Mouse (Mus musculus): ENCODE results near the gene Avil. TPM values are rescaled to one million over a fixed set of nuclear protein-coding genes. Genes with fewer than 3 reads are reported as not detected.

Avil gene
- polyA plus RNA-seq, 1 experiment = 2.4 TPM

DNA sequence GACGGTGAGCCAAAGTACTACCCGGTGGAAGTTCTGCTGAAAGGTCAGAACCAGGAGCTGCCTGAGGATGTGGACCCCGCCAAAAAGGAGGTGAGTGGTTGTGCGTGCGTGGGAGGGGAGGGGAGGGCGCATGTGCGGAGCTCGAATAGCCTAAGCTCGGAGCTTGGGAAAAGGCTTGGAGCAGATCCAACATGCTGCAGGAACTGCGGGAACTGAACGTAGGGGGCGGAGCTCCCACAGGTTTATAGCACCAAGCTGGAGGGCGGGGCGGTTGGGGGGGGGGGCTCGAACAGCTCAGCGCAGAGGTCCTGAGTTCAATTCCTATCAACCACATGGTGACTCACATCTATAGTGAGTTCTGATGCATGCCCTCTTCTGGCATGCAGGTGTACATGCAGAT is 17.9 kb downstream of the Avil start:
- no peak overlapping the region for H3K4me3 ChIP-seq (ENCODE audit: low read depth, low read length)
- H3K4me1 ChIP-seq (ENCODE audit: control insufficient read depth, insufficient read depth, insufficient read length, low read length) = no peaks in the 10 kb centered on the region
- no peaks in the 10 kb centered on the region for H3K27me3 ChIP-seq (ENCODE audit: control insufficient read depth, insufficient read depth, low read length)
- H3K36me3 ChIP-seq (ENCODE audit: control insufficient read depth, insufficient read depth, low read length) = peaks cover 9% of the 10 kb centered on the region
- H3K27ac ChIP-seq (ENCODE audit: insufficient read depth, low read depth, low read length) = no peak overlapping the region
- 57% methylated on average over 16 of the region's 16 CpGs for WGBS
- TF ChIP-seq POLR2A (IDR thresholded peaks at IDR 0.05; ENCODE audit: low read depth, low read length) = no peak
- TF ChIP-seq CTCF (IDR thresholded peaks at IDR 0.05; ENCODE audit: extremely low read depth, insufficient read length, insufficient replicate concordance, low read depth, low read length) = no peak

DNA sequence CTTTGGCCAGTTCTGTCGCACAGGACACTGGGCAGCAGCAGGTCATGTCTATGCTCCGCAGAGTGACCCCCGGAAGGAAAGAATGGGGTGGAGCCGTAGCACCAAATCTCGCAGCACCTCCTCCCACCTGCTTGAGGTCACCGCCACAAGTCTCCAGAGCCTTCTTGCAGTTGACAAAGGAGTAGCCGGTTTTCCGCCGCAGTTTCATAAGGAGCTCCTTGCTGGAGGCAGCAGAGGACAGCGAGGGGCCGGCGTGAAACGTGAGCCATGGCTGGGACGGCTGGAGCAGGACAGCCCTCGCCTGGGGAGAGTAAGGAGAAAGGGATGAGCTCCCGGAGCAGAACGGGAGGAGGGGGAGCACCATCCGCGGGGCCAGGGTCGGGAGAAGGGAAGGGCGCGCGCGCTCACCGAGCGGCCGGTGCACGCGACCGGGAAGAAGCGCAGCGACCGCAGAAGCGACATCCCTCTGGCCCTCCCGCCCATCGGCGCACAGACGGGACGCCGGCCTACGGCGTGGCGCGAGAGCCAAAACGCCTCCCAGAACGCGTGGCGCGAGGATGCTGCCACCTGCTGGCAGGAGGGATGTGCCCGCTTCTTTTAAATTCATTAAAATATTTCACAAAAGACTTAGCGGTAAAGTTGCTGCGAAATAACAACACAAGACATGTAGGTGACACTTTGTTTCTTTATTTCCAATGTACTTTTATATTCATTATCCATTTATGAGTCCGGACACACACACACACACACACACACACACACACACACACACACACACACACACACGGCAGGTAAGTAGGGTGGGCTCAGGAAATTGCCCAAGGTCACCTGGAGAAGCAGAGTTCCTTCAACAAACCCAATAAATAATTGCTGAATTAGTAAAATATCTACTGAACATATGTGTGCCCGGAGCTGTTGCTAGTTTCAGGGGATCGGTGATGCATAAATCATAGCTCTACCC is 30.1 kb downstream of the Avil start, which contains the start of gene Tsfm:
Gene Tsfm (minus strand): TSS at position 505 of the 961 bp plus-strand sequence.
- Histone ChIP-seq H3K36me3 (ENCODE audit: control insufficient read depth, insufficient read depth, low read length) (peaks cover 16% of the 10 kb centered on the region), H3K4me1 (ENCODE audit: control insufficient read depth, insufficient read depth, insufficient read length, low read length) (no peaks in the 10 kb centered on the region), H3K4me3 (ENCODE audit: low read depth, low read length) (peak within 1 kb of the TSS; percentile 87), H3K27ac (ENCODE audit: insufficient read depth, low read depth, low read length) (peak within 1 kb of the TSS; percentile 30; the same call in 1 of the 2 replicates), H3K27me3 (ENCODE audit: control insufficient read depth, insufficient read depth, low read length) (no peaks in the 10 kb centered on the region)
- WGBS = 5% methylated on average over 56 of the region's 56 CpGs
- TF ChIP-seq POLR2A (IDR thresholded peaks at IDR 0.05; ENCODE audit: low read depth, low read length) (0 out of 2 replicates have a peak, but pooled peaks have one; percentile 51), CTCF (IDR thresholded peaks at IDR 0.05; ENCODE audit: extremely low read depth, insufficient read length, insufficient replicate concordance, low read depth, low read length) (peak; percentile 98)

DNA sequence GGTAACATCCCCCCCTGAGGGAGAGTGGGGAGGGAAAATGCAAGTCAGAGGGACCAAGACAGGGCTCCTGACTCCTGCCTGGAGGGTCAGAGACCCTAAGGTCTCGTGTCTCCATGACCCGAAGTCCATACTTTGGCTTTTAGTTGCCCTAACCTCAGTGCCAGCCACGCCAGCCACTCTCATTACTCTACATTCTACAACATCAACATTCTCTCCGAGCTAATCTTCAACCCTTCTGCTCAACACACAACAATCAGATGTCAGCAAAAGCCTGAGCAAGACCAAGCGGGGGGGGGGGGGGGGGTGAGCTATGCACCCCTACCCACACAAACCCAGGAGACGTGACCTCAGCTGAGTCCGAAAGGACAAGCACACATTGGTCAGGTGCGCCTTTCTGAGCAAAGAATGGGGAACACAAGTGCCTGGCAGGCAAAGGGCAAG is 32.8 kb downstream of the Avil start:
- no peak for TF ChIP-seq CTCF (IDR thresholded peaks at IDR 0.05; ENCODE audit: extremely low read depth, insufficient read length, insufficient replicate concordance, low read depth, low read length)
- no peak for TF ChIP-seq POLR2A (IDR thresholded peaks at IDR 0.05; ENCODE audit: low read depth, low read length)
- Histone ChIP-seq H3K27ac (ENCODE audit: insufficient read depth, low read depth, low read length) (no peak overlapping the region), H3K36me3 (ENCODE audit: control insufficient read depth, insufficient read depth, low read length) (peaks cover 4% of the 10 kb centered on the region; the same call in 1 of the 2 replicates), H3K4me1 (ENCODE audit: control insufficient read depth, insufficient read depth, insufficient read length, low read length) (no peaks in the 10 kb centered on the region), H3K27me3 (ENCODE audit: control insufficient read depth, insufficient read depth, low read length) (no peaks in the 10 kb centered on the region), H3K4me3 (ENCODE audit: low read depth, low read length) (no peak overlapping the region)
- 74% methylated on average over 8 of the region's 8 CpGs for WGBS

DNA sequence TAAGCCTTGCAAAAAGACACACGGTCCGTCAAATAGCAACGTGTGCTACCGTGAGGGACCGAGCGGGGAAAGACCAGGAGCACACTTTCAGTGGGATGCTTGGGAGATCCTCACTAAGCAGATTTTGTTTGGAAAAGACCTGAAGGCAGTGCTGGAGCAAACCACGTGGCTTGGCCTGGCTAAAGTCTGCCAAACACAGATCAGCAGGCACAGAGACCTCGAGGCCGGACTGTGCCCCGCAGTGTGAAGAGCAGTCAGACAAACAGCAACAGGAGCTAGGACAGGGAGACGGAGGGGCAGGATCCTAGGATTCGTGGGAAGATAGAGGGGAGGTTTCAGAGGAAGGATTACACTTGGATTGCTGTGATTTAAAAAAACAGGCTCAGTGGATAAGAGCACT is 35.8 kb downstream of the Avil start:
- Histone ChIP-seq H3K4me3 (ENCODE audit: low read depth, low read length) (no peak overlapping the region), H3K27me3 (ENCODE audit: control insufficient read depth, insufficient read depth, low read length) (no peaks in the 10 kb centered on the region), H3K36me3 (ENCODE audit: control insufficient read depth, insufficient read depth, low read length) (no peaks in the 10 kb centered on the region), H3K4me1 (ENCODE audit: control insufficient read depth, insufficient read depth, insufficient read length, low read length) (no peaks in the 10 kb centered on the region; the same call in 1 of the 2 replicates), H3K27ac (ENCODE audit: insufficient read depth, low read depth, low read length) (no peak overlapping the region)
- no peak for TF ChIP-seq CTCF (IDR thresholded peaks at IDR 0.05; ENCODE audit: extremely low read depth, insufficient read length, insufficient replicate concordance, low read depth, low read length)
- no peak for TF ChIP-seq POLR2A (IDR thresholded peaks at IDR 0.05; ENCODE audit: low read depth, low read length)
- 76% methylated on average over 12 of the region's 12 CpGs for WGBS

DNA sequence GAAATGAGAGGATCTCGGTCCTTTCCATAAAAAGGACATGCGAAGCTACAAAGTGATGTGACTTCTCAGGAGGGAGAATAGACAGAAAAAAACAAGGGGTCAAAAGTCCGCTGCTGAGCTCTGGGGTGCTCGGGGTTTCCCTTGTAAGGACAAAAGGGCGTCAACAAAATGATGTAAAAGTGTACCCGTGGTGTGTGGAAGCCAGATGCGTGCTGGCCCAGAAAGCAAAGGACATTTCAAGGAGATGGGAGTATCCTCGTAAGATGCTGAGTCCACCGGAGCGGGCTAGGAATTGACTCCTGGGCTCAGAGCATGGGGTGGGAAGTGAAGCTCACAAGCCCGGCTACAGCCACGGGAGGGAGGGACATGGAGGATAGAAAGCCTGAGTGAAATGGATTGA is 37.1 kb downstream of the Avil start:
- H3K27ac ChIP-seq (ENCODE audit: insufficient read depth, low read depth, low read length) = no peak overlapping the region
- H3K36me3 ChIP-seq (ENCODE audit: control insufficient read depth, insufficient read depth, low read length) = no peaks in the 10 kb centered on the region
- no peaks in the 10 kb centered on the region for H3K27me3 ChIP-seq (ENCODE audit: control insufficient read depth, insufficient read depth, low read length)
- H3K4me1 ChIP-seq (ENCODE audit: control insufficient read depth, insufficient read depth, insufficient read length, low read length) = no peaks in the 10 kb centered on the region; the same call in 1 of the 2 replicates
- WGBS = 62% methylated on average over 12 of the region's 12 CpGs
- H3K4me3 ChIP-seq (ENCODE audit: low read depth, low read length) = no peak overlapping the region
- TF ChIP-seq POLR2A (IDR thresholded peaks at IDR 0.05; ENCODE audit: low read depth, low read length) (no peak), CTCF (IDR thresholded peaks at IDR 0.05; ENCODE audit: extremely low read depth, insufficient read length, insufficient replicate concordance, low read depth, low read length) (no peak)

DNA sequence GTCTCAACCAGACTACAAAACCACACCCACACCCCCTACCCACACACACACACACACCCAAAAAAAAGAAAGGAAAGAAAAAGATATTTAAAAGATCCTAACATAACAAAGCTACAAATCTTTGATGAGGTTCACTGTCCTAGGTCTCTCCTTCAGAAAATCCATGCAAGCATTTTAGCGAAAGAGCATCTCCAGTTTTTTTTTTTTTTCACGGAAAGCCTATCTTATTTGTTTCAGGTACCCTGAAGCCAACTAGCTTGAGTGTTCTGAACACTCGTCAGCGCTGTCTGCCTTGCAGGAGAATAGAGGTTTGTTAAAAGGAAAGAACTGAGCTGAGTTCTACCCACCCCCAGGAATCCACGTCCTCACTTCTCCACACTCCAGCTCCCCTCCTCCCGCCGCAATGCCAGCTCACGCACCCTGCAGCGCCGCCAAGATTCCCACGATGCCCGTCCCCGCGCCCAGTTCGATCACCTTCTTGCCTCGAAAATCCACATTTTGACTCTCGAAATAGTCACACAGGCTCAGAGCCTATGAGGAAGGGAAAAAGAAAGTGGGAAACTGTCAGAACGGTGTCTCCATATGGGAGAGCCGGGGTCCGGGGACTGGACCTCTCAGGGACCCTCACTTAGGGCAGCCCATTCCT is 40.2 kb downstream of the Avil start:
- 4% methylated on average over 20 of the region's 20 CpGs for WGBS
- Histone ChIP-seq H3K4me3 (ENCODE audit: low read depth, low read length) (peak overlapping the region; percentile 89), H3K4me1 (ENCODE audit: control insufficient read depth, insufficient read depth, insufficient read length, low read length) (no peaks in the 10 kb centered on the region; the same call in 1 of the 2 replicates), H3K27ac (ENCODE audit: insufficient read depth, low read depth, low read length) (no peak overlapping the region), H3K27me3 (ENCODE audit: control insufficient read depth, insufficient read depth, low read length) (no peaks in the 10 kb centered on the region), H3K36me3 (ENCODE audit: control insufficient read depth, insufficient read depth, low read length) (no peaks in the 10 kb centered on the region)
- no peak for TF ChIP-seq CTCF (IDR thresholded peaks at IDR 0.05; ENCODE audit: extremely low read depth, insufficient read length, insufficient replicate concordance, low read depth, low read length)

Measured in small intestine, adult 2 months (tissue).